Mouse (Mus musculus) telencephalon, adult 2 months (tissue): ENCODE results near the gene Sdccag8.
"Not testable (repeated sequence)": the region's sequence is repeated elsewhere in the genome, so short reads cannot be mapped to it uniquely, and the experiment has no call there.

ENCODE experiments used
- DNase-seq: peaks from one replicate; pipeline ENCODE4 v3.0.0-alpha.2; 2011; ENCODE audit warnings: low read depth, low spot score

Sdccag8 gene

DNA sequence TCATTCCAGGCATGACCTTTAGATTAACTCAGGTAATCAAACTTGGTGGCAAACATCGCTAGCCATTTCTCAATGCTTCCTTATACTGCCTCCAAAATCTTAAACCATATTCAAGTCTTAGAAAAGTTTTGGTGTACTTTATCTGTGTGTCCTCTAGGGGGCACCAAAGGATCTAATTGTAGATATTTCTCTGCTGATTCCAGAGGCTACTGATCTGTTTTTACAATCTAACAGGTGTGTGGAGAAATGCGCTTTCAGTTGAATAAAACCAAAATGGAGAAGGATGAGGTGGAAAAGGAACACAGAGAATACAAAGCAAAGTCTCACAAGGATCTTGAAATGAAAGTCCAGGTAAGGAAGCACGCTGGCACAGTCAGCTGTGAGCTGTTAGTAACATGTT is 63.3 kb downstream of the Sdccag8 start:
- DNase-seq = peak; percentile 43

DNA sequence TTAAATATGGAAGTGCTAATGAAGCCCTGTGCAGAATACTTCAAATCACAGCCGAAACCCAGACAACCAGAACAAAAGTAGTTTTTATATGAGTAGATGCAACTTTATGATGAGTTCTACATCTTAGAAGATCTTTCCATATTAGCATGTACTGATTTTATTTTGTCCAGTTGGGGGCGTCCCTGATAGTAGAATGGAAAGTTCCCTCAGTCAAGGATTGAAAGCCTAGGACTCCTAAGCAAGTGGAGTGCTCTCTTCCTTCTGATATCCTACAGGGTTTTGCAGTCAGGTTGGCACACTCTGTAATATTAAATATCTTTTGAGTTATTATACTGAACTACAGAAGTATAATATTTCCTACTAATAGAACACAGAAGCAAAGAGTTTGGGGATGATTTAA is 64.5 kb downstream of the Sdccag8 start:
- DNase-seq = no peak

DNA sequence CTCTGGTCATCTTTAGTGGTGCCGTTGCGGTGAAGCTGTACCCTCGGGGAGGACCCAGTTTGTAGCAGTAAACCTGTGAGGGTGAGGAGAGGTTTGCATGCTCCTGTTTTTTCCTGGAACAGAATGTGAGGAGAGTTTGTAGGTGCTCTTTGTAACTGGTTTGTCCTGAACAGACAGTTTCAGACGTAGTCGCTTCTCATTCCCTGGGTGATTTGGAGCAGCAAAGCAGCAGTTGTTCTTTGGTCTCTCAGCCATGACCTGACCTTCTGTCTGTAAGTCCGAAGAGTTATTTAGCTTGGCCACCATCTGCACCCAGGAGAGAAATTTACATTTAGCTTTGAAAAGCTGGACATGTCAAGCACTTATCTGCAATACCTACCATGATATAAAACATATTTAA is 65.2 kb downstream of the Sdccag8 start:
- DNase-seq = no peak

DNA sequence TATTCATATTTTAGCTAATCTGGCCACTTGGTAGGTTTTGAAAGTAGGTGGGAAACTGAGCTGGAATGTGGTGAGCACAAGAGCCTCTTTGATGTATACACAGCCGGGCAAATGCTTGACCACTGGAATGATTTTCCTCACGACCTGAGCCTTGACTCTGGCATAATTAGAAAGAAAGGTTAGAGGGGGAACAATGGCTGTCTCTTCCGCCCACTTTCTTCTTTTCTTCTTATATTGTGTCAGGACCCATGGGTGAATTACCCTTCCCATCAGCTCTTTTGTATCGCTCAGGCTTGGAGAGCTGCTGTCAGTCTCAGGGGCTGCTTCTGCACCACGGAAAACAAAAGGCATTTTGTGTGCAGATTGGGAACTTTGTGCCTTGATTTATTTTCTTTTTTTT is 65.6 kb downstream of the Sdccag8 start:
- no peak for DNase-seq

DNA sequence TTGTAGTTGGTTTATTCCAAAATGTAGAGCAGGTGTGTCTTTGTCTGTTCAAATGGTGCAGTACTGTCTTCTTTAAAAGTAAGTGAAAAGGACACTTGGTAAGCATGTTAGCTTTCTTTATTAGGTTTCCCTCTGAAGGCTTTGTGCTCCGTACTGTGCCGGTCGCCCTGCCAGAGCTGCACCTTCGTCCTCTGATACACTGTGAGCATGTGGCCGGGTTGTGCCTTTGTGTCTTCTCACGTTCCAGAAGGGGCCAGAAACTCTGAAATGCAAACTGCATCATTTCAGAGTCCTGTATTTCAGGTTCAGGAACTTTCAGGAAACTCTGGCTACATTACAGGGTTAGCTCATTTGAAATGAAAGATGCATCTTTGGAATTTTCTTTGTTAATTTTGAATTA is 66.5 kb downstream of the Sdccag8 start:
- no peak for DNase-seq

DNA sequence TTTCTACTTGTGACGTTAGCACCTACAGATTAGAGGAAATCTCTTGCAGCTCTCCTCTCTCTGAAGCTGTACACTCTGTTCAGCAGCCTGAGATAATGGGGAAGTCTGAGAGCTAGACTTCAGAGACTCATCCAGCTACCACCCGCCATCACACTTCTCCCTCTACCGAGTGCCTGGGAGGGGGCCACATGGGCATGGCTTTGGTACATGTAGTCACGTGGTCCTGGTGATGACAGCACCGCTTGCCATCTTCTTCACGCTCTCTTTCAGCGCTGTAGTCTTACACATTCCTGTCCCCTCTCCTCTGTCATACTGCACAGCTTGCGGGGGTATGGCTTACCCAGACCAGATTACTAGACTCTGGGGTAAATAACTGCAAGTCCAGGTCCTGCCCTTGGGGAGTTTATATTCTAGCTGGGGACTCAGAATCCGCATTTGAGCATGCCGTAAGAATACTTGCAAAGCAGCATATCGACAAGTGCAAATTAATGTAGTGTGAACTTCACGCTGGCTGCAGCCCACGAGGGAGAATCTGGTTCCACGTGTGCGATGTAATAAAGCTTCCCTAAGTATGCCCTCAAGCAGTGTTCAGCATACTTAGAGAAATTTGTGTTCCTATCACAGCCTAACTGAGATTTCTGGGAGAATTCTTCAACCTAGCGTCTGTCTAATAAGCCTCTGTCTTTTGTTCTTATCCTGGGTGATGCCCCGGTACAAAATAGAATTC is 70.9 kb downstream of the Sdccag8 start:
- DNase-seq = peak; percentile 59

DNA sequence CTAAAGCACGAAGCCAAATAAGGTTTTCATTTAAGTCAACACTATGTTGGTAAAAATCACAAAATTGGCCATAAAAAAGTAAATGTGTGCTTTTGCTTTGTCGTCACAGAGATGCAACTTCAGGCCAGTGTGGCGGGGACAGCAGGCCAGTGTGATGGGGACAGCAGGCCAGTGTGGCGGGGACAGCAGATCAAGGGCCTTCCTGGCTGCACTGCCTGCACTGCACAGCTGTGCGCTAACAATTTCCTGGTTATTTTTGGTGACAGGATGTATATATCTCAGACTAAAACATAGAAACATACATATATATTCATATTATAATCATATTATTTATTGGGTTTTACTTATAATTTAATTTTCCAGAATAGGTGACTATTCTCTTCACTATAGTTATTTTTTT is 71.5 kb downstream of the Sdccag8 start:
- no peak for DNase-seq

DNA sequence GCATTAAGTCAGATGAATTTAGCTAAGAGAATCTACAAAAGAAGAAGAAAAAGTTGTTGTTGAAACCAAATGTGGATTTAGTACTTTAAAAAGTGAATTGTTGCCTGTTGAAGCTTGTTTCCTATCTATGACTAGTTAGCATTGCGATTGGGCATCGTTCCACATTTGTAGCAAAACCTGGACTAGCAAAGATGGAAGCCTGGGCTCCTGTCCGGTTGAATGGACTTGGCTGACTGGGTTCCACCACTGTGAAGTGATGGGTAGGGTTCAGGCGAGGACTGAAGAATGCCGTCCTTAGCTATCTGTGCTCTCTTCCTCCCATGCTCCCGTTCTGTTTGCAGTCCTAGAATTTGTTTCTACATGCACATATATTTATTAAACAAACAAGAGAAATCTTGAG is 89.3 kb downstream of the Sdccag8 start:
- DNase-seq = no peak

DNA sequence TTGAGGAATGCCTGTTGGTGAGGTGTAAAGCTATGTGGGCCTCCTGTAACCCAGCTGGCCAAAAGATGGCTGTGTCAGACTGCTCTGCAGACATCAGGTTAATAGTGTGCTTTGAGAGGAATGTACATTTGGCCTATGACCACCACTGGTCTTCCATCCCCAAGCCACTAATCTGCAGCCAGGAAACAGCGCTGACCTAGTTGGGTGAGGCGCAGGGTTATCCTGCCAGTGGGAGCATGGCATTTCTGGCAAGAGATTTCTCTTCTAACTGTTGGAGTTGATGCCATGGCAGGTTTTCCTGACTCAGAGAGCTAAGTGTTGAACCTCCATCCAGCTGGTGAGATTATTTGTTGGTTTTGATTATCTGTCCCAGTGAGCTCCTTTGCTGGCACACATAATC is 101.5 kb downstream of the Sdccag8 start:
- DNase-seq = no peak

DNA sequence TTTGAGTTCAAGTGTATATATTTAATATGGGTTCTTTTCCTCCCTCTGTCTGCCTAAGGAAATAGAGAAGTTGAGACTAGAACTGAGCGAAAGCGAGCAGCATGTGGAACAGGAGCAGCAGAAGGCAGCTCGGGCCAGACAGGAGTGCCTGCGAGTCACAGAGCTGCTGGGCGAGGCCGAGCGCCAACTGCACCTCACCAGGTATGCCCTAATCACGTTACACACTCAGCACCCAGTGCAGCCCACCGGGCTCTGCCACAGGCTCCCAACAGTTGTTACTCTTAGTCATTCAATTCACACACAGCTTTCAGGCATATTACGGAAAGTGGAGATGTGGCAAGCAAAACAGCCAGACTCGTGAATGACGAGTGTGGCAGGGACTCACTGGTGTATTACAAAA is 105.0 kb downstream of the Sdccag8 start:
- no peak for DNase-seq

DNA sequence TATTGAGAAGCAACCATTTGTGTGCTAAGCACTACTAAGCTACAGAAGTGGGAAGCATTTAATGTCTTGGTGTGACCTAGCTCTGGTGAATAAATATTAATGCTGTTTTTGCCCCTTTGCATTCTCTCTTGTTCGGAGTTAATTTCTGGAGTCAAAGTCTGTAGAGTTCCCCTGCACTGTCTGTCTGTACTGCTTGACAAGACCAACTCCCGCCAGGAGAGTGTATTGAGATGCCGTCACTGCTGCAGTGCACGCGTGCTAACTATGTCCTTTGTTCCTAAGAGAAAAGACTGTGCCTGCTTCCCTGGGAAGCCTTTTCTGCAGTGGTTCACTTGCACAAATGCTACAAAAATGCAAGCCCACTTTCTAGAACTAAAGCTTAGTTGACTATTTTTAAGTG is 108.4 kb downstream of the Sdccag8 start:
- no peak for DNase-seq

DNA sequence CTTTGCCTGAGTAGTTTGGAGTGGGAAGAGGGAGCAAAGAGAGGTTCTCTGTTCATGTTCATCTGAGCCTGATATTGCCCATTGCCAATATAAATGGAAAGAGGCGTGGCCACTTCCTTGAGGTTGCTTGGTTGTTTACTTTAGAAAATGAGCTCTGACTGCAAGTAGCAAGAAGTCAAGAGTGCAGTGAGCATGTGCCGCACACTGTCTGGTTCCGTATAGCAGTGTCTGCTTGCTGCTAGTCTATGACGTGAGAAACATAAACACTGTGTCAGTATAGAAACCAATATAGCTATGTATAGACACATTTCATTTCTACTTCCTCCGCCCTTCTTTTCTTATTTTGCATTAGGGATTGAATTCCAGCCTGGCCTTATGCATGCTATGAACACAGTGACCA is 111.5 kb downstream of the Sdccag8 start:
- DNase-seq = no peak

DNA sequence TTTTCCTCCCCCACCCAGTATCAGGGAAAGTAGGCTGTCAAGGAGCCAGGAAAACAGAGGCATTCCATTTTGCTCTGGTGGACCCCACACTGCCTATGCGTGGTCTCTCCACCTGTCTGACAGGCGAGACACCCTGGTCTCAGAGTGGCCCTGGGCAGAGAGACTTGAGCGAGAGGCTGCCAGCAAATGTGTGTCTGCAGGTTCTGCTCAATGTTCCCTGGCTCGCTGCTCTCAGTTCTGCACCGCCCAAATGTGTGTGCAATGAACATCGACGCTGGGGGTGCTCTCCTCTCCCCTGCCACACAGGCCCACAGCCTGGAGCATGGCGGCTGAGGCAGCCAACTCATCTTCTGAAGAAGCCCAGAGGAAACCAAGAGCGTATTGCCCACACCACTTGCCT is 112.9 kb downstream of the Sdccag8 start:
- no peak for DNase-seq

DNA sequence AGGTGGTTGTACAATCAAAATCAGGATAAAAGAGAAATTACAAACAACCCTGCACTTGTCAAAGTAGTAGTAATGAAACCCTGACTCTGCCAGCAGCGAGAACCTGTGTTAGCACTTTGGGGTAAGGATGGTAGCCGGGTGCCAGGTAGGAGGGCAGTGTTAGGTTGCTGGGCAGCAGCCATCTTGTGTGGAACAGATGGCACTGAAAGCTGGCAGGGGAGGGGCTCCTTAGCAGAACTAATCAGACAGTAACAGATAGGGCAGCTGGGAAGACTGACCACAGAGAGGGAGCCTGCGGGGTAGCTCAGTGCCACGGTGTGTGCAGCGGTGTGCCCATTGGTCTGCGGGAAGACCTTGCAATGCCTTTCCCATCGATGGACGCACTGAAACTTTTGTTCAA is 115.2 kb downstream of the Sdccag8 start:
- DNase-seq = no peak

DNA sequence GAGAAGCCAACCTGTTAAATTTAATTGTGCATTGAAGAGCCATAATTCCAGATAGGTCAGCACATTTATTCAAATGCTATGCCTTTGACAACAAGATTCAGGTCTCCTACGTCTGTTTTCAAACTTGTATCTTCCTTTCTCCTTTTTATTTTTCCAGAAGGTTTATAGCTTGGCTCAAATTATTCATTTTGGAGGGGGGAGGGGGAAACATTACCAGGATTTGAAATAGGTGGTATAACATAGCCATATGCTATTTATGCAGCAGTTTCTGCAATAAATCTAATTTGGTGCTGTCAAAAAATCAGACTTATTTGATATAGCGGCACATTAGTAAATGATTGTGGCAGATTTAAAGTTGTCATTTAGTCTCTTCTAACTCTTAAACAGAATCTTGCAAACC is 116.1 kb downstream of the Sdccag8 start:
- DNase-seq = no peak

DNA sequence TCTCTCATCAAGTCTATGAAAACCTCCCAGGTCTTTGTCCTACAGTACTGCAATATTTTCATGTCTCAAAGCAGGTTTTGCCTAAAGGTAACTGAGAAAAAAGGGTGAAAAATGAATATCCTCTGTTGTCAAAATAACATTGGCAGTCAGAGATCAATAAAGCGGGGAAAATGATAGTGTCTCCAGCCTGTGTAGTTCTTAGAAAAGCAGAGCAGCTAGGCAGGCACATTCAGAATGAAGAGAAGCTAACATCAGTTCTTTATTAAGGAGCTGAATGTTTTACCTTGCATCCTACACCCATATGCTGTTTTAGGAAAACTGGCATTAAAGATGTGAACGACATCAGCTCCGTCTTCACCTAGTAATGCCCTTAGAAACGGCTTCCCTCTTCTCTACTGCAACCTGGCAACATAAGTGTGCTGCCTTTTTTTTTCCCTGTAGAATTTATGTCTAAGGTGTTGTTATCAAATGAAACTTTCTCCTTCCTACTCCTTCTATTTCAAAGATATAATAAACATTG is 116.6 kb downstream of the Sdccag8 start:
- no peak for DNase-seq

DNA sequence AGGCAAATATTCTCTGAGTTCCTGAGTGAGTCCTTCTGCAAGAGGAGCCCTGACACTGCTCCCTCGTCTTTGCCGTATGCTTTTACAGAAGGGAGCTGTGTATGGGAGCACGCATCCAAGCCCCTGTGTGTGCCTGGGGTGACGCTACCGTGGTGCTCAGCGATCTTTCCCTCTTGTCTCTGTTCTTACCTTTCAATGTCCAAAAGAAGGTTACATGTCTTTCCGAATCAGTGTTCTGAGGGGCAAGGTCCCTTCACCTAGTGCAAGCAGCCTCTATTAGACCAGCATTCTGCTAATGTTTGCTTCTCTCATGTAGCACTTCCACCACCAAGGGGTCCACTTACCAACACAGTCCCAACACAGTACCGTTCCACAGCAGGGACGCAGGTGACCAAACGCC is 117.1 kb downstream of the Sdccag8 start:
- no peak for DNase-seq

DNA sequence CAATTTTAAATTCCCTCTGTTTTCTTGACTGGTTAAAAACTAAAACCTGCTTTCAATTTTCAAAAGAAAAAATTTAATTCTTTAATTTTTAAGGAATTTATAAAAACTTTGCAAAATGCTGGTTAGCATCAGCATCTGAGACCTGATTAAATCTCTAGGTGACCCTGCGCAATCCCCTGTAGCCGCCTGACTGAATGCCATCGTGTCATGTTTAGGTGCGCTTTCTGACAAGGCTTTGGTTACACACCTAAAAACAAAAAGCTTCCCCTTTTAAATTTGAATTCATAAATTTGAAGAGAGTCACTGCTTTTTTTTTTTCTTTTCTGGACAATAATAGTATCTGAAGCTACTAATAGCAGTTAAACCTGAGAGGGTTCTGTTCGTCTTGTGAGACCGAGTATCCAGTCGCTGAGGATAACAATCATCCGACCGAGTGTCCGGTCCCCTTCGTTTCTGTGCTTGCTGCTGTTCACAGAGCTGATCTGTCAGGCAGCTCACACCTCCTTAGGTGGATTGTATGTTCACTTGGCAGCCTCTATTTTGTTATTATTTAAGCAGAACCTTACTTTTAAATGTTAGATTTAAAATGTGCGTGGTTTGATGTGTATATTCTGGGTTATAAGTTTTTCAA is 118.0 kb downstream of the Sdccag8 start:
- no peak for DNase-seq

DNA sequence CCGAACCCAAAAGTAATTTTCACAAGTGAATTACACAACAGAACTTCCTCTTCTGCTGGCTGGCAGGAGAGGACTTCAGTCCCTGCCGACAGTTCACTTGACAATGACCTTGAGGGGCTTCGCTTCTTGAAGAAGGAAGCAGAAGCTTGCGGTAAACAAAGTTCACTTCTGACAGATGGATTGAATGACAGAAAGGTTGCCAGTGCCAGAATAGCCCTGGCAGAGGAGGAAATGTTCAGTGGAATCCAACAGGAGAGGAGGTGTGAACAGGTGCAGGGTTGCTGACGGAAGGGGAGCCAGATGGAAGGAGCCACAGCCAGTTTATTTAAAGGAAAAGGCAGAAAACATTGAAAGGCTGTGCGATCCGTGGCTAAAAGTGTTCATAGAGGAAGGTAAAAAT is 118.9 kb downstream of the Sdccag8 start:
- peak; percentile 91 for DNase-seq

DNA sequence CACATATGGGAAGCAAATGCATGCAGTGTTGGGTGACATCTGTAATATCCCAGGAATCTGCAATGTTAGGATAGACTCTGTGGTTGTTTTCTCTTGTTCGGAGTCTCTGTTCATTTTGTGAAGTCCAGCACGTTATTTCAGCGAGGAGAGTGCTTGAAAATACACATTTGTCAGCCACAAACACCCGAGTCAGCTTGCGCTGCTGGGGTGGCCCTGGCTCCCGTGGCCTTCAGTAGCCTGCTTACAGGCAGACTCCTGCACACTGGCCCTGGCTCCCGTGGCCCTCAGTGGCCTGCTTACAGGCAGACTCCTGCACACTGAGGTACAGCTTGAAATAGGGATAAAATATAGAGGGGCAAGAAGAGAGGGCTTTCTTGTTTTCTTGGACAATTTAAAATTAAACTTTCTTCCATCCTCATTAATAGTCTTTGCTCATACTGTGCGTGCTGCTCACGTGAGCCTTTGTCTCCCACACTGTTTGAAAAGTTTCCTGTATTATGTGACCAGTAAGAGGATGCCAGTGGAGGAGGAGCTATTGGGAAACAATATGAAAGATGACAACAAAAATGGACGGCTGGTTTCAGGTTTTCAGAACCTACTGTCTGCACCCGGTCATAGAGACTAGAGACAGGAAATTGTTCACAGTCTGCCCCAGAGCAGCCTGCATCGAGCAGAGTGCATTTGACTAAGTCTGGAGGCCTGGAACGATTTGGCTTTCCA is 119.7 kb downstream of the Sdccag8 start:
- DNase-seq = no peak

DNA sequence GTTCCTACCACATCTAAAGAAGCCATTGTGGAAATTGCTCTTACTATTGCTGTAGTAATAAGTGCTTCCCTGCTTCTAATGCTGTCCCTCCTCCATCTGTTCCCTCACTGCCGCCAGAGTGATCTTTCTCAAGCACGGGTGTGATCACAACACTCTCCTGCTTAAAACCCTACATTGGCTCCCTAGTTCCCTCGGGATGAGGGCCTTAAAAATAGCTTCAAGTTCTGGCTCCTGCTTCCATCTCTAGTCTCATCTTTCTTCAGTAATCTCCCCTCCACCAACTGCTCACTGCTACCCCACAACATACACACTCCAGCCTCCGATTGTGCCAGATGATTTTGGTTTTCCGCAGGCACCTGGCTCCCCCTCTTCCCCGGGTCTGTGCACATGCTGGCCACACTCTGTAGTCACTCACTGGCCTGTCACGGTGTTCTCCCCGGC is 125.5 kb downstream of the Sdccag8 start:
- peak; percentile 86 for DNase-seq

DNA sequence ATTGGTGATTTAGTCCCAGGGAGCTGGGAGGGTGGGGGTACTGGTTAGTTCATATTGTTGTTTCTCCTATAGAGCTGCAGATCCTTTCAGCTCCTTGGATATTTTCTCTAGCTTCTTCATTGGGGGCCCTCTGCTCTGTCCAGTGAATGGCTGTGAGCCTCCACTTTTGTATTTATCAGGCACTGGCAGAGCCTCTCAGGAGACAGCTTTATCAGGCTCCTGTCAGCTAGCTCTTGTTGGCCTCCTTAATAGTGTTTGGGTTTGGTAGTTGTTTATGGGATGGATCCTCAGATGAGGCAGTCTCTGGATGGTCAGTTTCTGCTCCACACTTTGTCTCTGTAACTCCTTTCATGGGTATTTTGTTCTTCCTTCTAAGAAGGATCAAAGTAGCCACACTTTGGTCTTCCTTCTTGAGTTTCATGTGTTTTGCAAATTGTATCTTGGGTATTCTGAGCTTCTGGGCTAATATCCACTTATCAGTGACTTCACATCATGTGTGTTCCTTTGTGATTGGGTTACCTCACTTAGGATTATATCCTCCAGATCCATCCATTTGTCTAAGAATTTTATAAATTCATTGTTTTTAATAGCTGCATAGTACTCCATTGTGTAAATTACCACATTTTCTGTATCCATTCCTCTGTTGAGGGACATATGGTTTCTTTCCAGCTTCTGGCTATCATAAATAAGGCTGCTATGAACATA is 127.0 kb downstream of the Sdccag8 start:
- not testable (repeated sequence) for DNase-seq
